Mouse (Mus musculus) left cerebral cortex, postnatal 14 days (tissue): ENCODE measurements around the gene Apol7e. TPM values are rescaled to one million over a fixed set of nuclear protein-coding genes. Genes with fewer than 3 reads are reported as not detected.
"Not testable (repeated sequence)": the region's sequence is repeated elsewhere in the genome, so short reads cannot be mapped to it uniquely, and the experiment has no call there.

Experiments
- DNase-seq, 2 experiments: peaks; one replicate each; pipeline ENCODE4 v3.0.0; 2021 to 2022; ENCODE audit warnings: low spot score in 2 of 2, mixed read lengths in 1 of 2
- intact Hi-C: fragments of 180-260 bp; cut with DNase I; formaldehyde crosslinking; loops from one replicate; pipeline ENCODE4 v1.15.1; 2025
- long read RNA-seq, 2 experiments: library from polyadenylated mRNA; stranded (forward); transcript quantifications; one replicate each; pipeline ENCODE4 v2.0.0; 2021
- total RNA-seq, 2 experiments: library from RNA; stranded (reverse); gene quantifications; 2 replicates each; pipeline ENCODE4 v1.2.3; 2021

Apol7e gene
- under 1 TPM; 0.30 to 0.31 TPM for total RNA-seq
- long read RNA-seq, experiment 1 = 0 reads
- long read RNA-seq, experiment 2 = 0 reads

DNA sequence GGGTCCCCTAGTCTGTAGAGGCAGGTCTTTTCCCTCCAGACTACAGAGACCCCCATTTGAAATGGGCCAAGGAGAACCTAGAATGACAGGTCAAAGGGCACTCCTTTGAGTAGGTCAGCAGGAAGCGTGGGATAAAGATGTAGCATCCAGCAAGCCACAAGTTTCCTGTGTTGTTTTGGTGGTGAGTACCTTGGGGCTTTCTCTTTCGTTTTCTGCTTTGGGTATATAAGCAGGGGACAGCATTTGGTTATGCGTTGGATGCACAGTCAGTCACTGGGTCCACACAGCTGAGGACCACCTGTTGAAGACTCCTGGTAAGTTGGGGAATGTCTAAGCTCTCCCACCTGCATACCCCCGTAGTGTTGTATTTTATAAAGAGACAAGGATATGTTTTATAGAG is at the start of gene Apol7e:
TSS of gene Apol7e (plus strand) at position 202 of the 400 bp plus-strand sequence.
- intact Hi-C loops, DNase-seq: not testable (repeated sequence)

DNA sequence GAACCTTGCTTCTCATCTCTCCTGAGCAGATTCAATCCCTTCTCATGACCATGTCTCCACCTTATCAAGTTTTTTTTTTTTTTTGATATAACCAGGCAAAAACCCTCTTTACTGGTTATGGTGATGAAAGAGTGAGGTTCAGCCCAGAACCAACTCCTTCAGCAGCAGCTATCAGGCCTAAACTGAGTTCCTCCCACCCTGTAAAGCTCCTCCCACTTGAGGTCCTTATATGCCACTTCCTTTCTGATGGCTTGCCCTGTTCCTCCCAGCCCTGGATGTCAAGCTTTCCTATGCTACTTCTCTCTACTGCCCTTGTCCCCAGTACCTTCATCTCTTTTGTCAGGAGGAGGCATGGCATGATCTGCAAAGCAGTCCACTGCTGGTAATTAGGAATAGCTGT is 47.5 kb upstream of the Apol7e start:
- DNase-seq, intact Hi-C loops: not testable (repeated sequence)

DNA sequence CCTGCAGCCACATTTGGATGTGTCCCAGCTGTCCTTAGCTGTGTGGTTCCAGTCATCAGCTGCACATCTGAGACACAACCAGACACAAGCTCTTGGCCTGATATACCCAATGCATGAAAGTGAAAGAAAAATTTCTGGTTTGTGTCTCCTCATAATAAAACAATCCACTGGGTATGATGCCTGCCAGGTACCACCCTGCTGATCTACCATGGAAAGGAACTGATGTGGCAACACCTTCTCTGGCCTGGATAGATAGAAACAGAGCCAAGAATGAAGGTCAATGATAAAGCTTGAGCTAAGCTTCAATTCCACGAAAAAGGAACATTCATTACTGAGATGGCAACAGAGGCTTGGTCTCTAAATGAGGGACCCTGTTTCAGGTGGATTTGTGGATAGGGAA is 38.9 kb upstream of the Apol7e start:
- DNase-seq, intact Hi-C loops: not testable (repeated sequence)

DNA sequence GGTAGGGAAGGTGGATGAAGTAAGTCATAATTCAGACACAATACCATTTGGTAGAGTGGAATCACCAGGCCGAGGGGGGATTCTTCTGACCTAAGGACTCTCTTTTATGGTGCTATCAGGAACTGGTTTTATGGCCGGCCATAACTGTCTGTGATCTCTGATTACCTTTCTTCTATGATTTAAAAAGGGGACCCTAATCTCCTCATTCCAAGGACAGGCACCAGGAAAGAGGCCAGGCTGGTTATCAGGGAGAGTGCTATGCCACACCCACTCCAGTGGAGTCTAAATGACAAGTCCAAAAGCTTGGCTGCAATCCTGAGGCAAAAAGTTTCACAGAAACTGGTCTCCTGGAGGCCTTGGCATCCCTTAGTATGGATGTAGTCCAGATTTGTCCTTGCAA is 36.8 kb upstream of the Apol7e start:
- DNase-seq, intact Hi-C loops: not testable (repeated sequence)

DNA sequence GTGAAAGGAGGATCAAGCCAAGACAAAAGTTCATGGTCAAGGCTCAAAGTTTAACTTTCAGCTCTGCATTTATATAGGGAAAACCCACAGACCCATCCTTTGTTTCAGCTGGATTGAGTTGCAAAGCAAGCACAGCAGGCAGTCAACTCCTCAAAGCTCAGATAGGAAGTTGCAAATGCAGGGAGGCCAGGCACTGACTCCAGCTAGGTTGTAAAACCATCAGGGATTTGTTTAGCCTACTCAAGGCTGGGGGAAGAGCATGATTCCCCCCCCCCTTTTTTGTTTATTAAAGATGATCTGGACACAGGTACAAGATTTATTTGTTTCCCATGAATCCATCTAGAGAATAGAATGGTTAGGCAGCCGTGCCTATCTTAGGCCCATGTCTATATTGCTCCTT is 24.6 kb upstream of the Apol7e start:
- intact Hi-C loops, DNase-seq: not testable (repeated sequence)

DNA sequence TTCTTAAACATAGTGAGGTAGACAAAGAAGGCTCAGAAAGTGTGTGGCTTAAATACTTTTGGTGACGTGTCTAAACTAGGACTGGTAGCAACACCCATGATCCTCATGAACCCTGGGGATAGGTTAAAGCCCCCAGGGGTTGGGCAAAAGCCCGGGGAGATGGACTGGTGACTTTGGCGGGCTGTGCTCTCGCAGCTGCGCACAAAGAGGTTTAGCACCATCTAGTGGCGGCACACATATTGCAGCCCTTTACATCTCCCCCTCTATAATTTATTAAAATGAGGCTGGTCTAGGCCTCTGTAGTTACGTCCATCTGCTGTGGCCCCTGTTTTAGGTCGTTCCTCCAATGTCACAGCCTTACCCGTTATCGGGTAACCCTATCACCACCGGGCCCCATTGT is 14.7 kb upstream of the Apol7e start:
- intact Hi-C loops = not testable (repeated sequence)
- DNase-seq = peak; percentile 5 to 45

DNA sequence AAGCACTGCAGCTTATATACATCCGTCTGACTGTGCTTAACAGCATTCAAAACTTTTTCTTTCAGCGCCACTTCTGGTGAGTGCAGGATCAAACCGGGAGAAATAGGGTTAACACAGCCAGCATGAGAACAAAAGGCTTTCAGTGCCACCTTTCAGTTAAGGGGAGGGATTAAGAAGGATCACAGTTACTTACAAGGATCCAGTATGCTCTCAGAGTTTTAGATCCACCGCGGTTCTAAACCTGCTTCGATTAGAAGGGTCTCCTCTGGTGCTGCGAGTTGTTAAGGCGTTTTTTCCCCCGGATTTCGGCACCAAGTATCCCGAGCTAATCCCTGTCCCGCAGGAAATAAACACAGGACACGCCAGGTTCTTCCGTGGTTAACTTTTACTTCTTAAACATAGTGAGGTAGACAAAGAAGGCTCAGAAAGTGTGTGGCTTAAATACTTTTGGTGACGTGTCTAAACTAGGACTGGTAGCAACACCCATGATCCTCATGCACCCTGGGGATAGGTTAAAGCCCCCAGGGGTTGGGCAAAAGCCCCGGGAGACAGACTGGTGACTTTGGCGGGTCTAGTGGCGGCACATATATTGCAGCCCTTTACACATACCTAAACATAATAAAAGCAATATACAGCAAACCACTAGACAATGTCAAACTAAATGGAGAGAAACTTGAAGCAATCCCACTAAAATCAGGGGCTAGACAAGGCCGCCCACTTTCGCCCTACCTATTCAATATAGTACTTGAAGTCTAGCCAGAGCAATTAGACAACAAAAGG is 6.9 kb upstream of the Apol7e start:
- DNase-seq = not testable (repeated sequence)

DNA sequence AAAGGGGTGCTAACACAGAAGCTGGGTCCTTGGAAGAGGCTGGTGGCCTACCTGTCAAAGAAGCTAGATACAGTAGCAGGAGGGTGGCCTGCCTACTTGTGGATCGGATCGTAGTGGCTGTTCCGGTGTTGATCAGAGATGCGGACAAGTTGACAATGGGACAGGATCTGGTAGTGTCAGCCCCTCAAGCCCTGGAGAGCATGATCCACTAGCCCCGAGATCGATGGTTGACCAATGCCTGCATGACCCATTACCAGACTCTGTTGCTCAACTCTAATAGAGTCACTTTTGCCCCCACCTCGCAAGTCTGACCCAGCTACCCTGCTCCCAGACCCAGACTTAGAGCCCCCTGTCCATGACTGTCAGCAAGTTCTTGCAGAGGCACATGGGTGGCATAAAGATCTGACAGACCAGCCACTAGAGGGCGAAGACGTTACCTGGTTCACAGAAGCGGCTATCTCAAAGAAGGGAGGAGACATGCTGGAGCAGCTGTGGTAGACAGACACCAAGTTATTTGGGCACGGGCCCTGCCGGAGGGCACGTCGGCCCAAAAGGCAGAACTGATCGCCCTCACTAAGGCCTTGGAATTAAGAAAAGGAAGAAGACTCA is 3.9 kb upstream of the Apol7e start:
- intact Hi-C loops = not testable (repeated sequence)

More for the DNA sequence above, 6.9 kb upstream of the Apol7e start:
- intact Hi-C loops = not testable (repeated sequence)

DNA sequence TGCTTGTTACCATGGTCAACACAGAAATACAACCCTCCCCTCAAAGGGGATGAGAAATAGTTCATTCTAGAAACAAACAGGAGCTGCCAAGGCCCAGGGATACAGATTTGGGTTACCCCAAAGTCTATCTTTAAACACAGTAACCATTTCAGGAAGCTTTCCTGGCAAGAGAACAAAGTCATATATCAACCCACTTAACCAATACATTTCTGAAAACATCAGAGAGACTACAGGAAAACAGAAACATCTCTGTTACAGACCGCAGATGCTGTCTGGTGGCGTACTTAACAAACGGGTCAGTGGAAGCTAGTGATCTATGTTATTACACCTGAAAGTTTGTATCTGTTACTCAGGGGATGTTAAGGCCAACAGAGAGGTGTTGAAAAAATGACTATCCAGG is 6.6 kb downstream of the Apol7e start:
- DNase-seq, intact Hi-C loops: not testable (repeated sequence)

More for the DNA sequence above, 3.9 kb upstream of the Apol7e start:
- peak in 1 of 2 experiments; percentile 7 for DNase-seq

DNA sequence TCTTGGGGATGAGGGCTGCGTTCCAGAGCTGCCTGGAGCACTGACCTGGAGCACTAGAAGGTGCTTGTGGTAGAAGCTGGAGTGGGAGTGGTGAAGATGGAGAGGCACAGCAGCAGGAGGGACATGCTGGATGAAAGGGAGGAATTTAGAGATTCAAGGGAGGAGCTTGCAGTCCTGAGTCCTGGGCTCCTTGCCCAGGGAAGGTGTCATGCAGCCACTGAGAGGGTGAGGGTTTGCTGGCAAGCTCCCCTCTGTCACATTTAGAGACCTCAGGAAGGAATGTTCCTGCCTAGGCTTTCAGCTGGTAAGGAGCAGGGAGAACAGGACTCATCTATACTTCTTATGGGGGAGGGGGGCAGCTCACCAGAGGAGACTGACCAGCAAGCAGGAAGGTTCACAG is 10.3 kb downstream of the Apol7e start:
- intact Hi-C loops, DNase-seq: not testable (repeated sequence)

DNA sequence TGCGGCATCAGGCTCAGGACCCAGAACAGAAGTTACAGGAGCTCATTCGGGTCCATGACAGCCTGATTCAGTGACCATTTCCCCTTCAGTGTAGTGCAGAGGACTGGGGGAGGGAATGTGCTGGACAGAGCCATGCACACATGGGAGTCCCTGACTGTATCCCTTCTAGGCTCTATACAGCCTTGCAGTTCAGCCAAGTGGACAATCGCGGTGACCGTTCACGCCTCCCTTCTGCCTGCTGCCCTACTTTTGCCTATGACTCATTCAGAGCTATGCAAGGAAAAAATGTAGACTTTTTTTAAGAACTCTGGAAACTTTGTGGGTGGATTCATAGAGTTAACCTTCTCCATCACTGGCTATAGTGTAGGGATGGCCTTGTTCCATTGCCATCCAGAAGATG is 19.6 kb downstream of the Apol7e start:
- intact Hi-C loops = loop anchor here (5.0 kb wide), 1 partner anchor 291 kb away; no protein-coding TSS in a partner anchor
- DNase-seq = not testable (repeated sequence)

DNA sequence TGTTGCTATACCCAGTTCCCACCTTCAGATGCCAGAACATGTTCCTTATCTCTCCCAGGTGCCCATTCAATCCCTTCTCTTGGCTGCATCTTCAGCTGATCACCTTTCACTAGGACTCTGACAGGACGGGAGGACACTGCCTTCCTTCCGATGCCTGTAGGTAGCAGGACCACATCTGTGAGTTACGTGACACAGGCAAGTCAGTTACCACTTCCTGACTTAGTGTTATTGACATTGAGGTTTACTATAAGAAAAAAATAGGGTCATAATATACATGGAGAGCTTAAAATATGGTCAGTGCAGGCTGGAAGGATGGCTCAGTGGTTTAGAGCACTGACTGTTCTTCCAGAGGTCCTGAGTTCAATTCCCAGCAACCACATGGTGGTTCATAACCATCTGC is 22.9 kb downstream of the Apol7e start:
- DNase-seq = not testable (repeated sequence)

DNA sequence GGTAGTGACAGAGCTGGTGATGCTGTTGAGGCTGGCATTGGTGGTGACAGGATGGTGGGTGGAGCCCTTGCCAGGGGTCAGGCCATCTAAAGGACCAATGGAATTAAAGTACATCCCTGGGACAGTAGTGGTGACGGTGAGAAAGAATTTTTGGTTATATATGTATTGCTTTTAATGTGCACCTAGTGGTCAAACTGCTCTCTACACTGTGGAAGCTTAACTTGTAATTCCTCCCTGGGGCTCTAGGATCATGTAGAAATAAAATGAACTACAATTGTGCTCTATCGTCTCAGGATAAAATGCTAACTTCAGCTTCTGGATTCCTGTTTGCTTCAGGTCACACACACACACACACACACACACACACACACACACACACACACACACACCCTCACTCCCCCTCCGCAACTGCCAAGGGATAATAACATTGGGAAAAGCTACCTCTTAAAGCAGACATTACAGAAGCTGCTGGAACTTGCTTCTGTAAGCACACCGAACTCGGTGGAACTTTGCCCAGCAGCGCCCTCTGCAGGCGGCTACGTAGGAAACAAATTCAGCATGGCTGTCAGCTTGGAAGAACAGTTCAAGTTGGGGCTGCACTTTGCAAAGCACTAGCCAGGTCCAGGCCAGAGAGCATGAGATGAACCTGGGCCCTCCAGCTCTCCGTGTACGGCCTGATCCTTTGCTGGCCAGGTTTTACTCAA is 25.7 kb downstream of the Apol7e start:
- intact Hi-C loops, DNase-seq: not testable (repeated sequence)

More for the DNA sequence above, 22.9 kb downstream of the Apol7e start:
- intact Hi-C loops = not testable (repeated sequence)

DNA sequence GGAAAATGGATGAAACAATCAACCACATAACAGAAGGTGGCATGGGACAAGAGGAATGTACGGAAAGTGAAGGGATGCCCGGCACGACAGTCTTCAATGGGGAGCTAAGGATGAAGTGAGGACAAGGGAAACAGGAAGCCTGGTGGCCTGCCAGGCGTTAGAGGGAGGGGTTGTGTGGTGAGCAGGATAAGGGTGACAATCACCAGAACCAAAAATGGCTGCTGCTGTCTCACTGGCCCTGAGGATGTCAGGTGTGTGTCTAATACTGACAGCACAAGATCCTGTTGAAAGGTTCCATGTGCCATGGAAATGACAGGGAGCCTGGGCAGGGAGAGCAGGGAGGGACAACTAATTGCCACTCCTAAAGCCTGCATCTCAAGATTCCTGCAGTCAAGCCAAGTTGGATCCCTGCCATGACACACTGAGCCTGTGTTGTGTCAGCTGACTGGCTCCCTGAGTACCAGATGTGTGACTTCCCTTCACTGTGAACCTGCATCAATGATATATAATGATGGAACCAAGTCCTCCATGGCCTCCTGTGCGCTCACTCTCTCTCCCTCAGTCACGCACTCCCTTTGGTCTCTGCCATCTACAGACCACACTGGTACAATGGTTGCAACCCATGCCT is 26.9 kb downstream of the Apol7e start:
- intact Hi-C loops, DNase-seq: not testable (repeated sequence)

DNA sequence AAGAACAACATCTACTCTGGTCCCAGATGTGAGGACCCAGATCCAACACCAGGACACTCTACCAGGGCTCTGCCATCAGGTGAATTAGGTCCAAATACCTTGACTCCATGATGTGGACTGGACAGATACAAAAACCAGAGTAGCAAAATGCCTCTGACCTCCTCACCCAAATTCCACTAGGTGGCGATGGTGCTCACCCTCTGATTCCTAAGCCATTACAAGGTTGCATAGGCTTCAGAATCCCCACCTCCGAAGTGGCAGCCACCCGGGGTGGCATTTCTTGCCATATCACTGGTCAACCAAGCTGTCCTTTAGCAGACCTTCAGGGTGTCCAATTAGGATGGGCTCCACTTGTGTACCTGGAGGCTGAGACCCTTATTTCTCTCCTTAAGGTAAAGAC is 28.5 kb downstream of the Apol7e start:
- intact Hi-C loops, DNase-seq: not testable (repeated sequence)

DNA sequence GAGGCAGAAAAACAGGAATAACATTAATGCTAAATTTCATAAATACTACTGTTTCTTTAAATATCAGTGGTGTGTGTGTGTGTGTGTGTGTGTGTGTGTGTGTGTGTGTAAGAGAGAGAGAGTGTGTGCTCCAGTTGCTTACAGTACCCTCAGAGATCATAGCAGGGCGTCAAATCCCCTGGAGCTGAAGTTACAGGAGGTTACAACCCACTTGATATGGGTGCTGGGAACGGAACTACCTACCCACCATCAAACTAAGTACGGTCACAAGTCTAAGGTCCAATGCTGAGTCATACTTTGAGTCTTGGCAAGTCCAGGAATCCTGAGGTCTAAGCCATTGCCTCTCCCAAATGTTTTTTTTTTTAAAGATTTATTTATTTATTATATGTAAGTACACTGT is 29.1 kb downstream of the Apol7e start:
- DNase-seq, intact Hi-C loops: not testable (repeated sequence)

DNA sequence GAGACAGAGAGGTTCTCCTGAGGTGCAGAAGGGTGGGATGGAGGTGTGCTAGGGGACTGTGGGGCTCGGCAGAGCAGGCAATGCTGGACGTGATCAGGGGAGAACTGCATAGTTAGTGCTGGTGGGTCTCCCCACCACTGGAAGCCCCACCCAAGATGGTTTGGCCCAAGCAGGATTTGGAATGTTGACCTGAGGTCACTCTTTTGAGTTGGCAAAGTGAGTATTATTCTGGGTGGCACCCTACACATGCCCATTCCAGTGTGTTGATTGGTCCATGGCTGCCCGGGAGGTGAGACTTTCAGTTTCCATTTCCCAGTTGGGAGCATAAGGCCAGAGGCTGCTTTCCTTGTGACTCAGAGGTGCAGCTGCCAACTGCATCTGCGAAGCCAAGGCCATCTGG is 30.1 kb downstream of the Apol7e start, which contains the start of gene Apol9b:
TSS of gene Apol9b (plus strand) at position 301 of the 400 bp plus-strand sequence.
- DNase-seq, intact Hi-C loops: not testable (repeated sequence)

DNA sequence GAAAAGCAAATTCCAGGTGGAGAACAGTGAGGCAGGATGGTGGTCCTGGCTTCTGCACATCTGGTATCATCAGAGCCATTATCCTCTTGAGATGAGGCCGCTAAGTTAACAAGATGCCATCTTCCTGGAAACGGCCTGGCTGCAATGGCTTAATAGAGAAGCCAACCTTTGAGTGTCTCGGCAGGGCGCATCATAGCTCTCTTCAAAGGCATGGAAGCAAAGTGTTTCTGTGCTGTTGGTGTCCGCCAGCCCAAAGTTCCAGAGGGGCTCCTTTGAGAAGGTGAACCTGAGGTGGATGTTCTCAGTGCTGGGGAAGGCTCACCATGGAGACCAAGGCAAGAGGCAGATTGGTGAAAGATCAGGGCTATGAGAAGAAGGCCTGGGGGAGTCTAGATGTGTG is 32.9 kb downstream of the Apol7e start:
- intact Hi-C loops = no loop called here
- no peak for DNase-seq

DNA sequence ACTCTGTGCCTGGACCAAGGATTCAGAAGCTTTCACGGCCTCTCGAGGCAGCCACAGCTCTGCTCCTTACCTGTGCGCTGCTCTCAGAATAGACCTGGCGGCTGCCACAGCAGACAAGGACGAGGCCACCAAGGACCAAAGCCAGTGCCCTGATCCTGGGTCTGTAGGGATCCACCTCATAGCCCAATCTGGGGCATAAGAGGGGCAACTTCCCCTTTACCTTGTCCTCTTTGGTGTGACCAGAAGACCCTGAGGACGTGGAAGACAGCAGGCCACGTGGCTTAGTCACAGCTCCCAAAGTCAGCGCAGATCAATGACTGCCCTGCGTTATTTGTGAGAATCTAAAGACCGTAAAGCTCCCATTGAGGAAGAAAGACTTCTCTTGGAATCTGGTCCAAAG is 34.2 kb downstream of the Apol7e start:
- intact Hi-C loops, DNase-seq: not testable (repeated sequence)
